In the genomic region with DNA sequence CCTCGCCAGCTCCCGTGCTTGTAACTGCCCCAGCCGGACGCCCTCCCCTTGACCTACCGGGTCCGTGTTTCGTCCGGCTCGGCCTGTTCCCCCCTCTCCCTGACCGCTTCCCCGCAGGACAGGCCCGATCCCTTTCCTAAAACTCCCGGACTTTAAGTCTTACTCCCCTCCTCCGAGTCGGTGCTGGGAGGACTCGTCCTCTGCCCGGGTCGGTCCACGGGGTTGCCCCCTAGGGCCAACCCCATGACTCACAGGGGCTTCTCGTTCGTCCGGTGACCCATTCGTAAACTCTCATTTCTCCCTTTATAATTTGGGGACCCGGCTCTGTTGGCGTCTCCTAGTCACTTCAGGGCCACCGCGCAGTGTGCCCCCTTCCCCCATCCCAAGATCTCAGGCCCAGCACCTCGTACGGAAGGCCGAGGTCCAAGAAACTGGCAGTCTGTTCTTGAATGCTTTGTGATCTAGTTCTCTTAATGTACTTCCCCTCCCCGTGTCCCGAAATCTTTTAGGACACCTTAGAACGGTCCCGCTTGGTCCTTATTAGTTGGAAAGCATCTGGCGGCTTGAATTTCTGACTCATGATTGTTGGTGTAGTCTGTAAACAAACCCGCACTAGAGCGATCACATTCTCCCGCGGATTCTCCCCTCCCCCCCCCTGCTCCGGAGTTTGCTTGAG, we compare ENCODE assay signal across 7 mouse cellular contexts. TPM values are rescaled to one million over a fixed set of nuclear protein-coding genes. Genes with fewer than 3 reads are reported as not detected.
DNase-seq lines count a peak whose midpoint lies in the region; ATAC-seq and TF ChIP-seq lines count a peak whose summit lies in the region.

No protein-coding gene starts in this region.

- under 1% methylated on average over 39 of the region's 40 CpGs for WGBS in embryonic facial prominence, embryonic 11.5 days
- under 1% methylated on average over 40 of the region's 40 CpGs for WGBS in heart, embryonic 15.5 days
- under 1% methylated on average over 40 of the region's 40 CpGs for WGBS in lung, embryonic 14.5 days
- WGBS in neural tube, embryonic 14.5 days, result under 1% methylated on average over 38 of the region's 40 CpGs

- peak; percentile 65 for DNase-seq in CD4-positive helper T cell, adult 2 months (ENCODE audit: low read depth, low spot score)
- DNase-seq in MN1 (ENCODE audit: low spot score), result peak; percentile 63
- DNase-seq in embryonic facial prominence, embryonic 11.5 days (ENCODE audit: low spot score), result peak; percentile 83
- DNase-seq in kidney, postnatal 25 days, result peak; percentile 61 to 64
- peak; percentile 75 for DNase-seq in lung, embryonic 14.5 days

- peak overlapping the region; percentile 95 for H3K27ac ChIP-seq in embryonic facial prominence, embryonic 11.5 days (replicated peaks; ENCODE audit: low read depth, low read length)
- H3K27ac ChIP-seq in heart, embryonic 15.5 days, result peak overlapping the region; percentile 95
- H3K27ac ChIP-seq in lung, embryonic 14.5 days (ENCODE audit: low read depth), result peak overlapping the region; percentile 99
- peak overlapping the region; percentile 88 for H3K27ac ChIP-seq in neural tube, embryonic 14.5 days (ENCODE audit: low read depth, low read length)

- H3K27me3 ChIP-seq in embryonic facial prominence, embryonic 11.5 days (ENCODE audit: control insufficient read depth, insufficient read depth, low read length), result no peaks in the 10 kb centered on the region
- H3K27me3 ChIP-seq in heart, embryonic 15.5 days, result no peaks in the 10 kb centered on the region
- no peaks in the 10 kb centered on the region for H3K27me3 ChIP-seq in lung, embryonic 14.5 days (ENCODE audit: insufficient read depth, low read length)
- H3K27me3 ChIP-seq in neural tube, embryonic 14.5 days (ENCODE audit: control insufficient read depth, insufficient read depth, low read length), result no peaks in the 10 kb centered on the region

- no peaks in the 10 kb centered on the region for H3K9me3 ChIP-seq in embryonic facial prominence, embryonic 11.5 days (replicated peaks; ENCODE audit: control insufficient read depth, low read length)
- no peaks in the 10 kb centered on the region for H3K9me3 ChIP-seq in heart, embryonic 15.5 days (replicated peaks)
- no peaks in the 10 kb centered on the region for H3K9me3 ChIP-seq in lung, embryonic 14.5 days (ENCODE audit: low read depth, low read length)
- no peaks in the 10 kb centered on the region for H3K9me3 ChIP-seq in neural tube, embryonic 14.5 days (ENCODE audit: control insufficient read depth, low read length)

- H3K9ac ChIP-seq in embryonic facial prominence, embryonic 11.5 days (replicated peaks; ENCODE audit: low read length), result peak overlapping the region; percentile 99
- peak overlapping the region; percentile 99 for H3K9ac ChIP-seq in heart, embryonic 15.5 days
- peak overlapping the region; percentile 100 for H3K9ac ChIP-seq in lung, embryonic 14.5 days
- peak overlapping the region; percentile 98 for H3K9ac ChIP-seq in neural tube, embryonic 14.5 days (replicated peaks; ENCODE audit: low read depth, low read length)

- peak; percentile 63 for ATAC-seq in embryonic facial prominence, embryonic 11.5 days (replicated peaks; ENCODE audit: insufficient number of reproducible peaks, low FRiP score, low TSS enrichment, low read depth)
- peak; percentile 47 for ATAC-seq in heart, embryonic 15.5 days (replicated peaks; ENCODE audit: insufficient number of reproducible peaks, insufficient read depth, low FRiP score, low read depth)
- ATAC-seq in lung, embryonic 14.5 days (ENCODE audit: insufficient read depth), result peak; percentile 61
- peak; percentile 69; the same call in 1 of the 2 replicates for ATAC-seq in neural tube, embryonic 14.5 days (ENCODE audit: low read depth)

- no peak for TF ChIP-seq CTCF in lung, embryonic 14.5 days (IDR thresholded peaks at IDR 0.05; ENCODE audit: low read depth)

- H3K36me3 ChIP-seq in embryonic facial prominence, embryonic 11.5 days (replicated peaks; ENCODE audit: control insufficient read depth, insufficient read depth, low read depth, low read length), result peaks cover 3% of the 10 kb centered on the region; the same call in 1 of the 2 replicates
- peaks cover 29% of the 10 kb centered on the region for H3K36me3 ChIP-seq in heart, embryonic 15.5 days
- H3K36me3 ChIP-seq in lung, embryonic 14.5 days (ENCODE audit: insufficient read depth), result peaks cover 34% of the 10 kb centered on the region
- peaks cover 15% of the 10 kb centered on the region; the same call in 1 of the 2 replicates for H3K36me3 ChIP-seq in neural tube, embryonic 14.5 days (ENCODE audit: control insufficient read depth, insufficient read depth, low read length)

- H3K4me1 ChIP-seq in embryonic facial prominence, embryonic 11.5 days (ENCODE audit: control insufficient read depth, insufficient read depth, low read length), result no peaks in the 10 kb centered on the region
- peaks cover 16% of the 10 kb centered on the region for H3K4me1 ChIP-seq in heart, embryonic 15.5 days (replicated peaks)
- H3K4me1 ChIP-seq in lung, embryonic 14.5 days (ENCODE audit: insufficient read depth), result peaks cover 7% of the 10 kb centered on the region; the same call in 1 of the 2 replicates
- peaks cover 7% of the 10 kb centered on the region for H3K4me1 ChIP-seq in neural tube, embryonic 14.5 days (ENCODE audit: control insufficient read depth, insufficient read depth, low read length)

- peak overlapping the region; percentile 30 for H3K4me2 ChIP-seq in embryonic facial prominence, embryonic 11.5 days (ENCODE audit: low read depth, low read length)
- H3K4me2 ChIP-seq in heart, embryonic 15.5 days, result peak overlapping the region; percentile 65
- H3K4me2 ChIP-seq in lung, embryonic 14.5 days, result peak overlapping the region; percentile 85
- peak overlapping the region; percentile 51 for H3K4me2 ChIP-seq in neural tube, embryonic 14.5 days (ENCODE audit: low read depth, low read length)

- H3K4me3 ChIP-seq in embryonic facial prominence, embryonic 11.5 days (ENCODE audit: low read depth, low read length), result peak overlapping the region; percentile 93
- H3K4me3 ChIP-seq in heart, embryonic 15.5 days, result peak overlapping the region; percentile 85
- peak overlapping the region; percentile 98 for H3K4me3 ChIP-seq in lung, embryonic 14.5 days (ENCODE audit: low read depth, low read length)
- peak overlapping the region; percentile 89 for H3K4me3 ChIP-seq in neural tube, embryonic 14.5 days (ENCODE audit: low read depth, low read length)

RNA-seq across cellular contexts. Expression of gene Dcaf8, which starts 0.5 kb away (rescaled TPM):
- 103 and 109 TPM in 2 replicates for polyA plus RNA-seq in embryonic facial prominence, embryonic 11.5 days (2014; fragmentation: Nextera tagmentation; extraction: Ambion mirVana)
- 107 and 118 TPM in 2 replicates for polyA plus RNA-seq in heart, embryonic 15.5 days (2015; fragmentation: Nextera tagmentation; extraction: Ambion mirVana)
- 108 and 111 TPM in 2 replicates for polyA plus RNA-seq in lung, embryonic 14.5 days (2014; fragmentation: Nextera tagmentation; extraction: Ambion mirVana)
- polyA plus RNA-seq in neural tube, embryonic 14.5 days (2014; fragmentation: Nextera tagmentation; extraction: Ambion mirVana), result 72.3 and 86.0 TPM in 2 replicates

RNA-seq across cellular contexts. Expression of gene Pex19, which starts 21.9 kb away (rescaled TPM):
- 153 and 155 TPM in 2 replicates for polyA plus RNA-seq in embryonic facial prominence, embryonic 11.5 days (2014; fragmentation: Nextera tagmentation; extraction: Ambion mirVana)
- polyA plus RNA-seq in heart, embryonic 15.5 days (2015; fragmentation: Nextera tagmentation; extraction: Ambion mirVana), result 123 and 124 TPM in 2 replicates
- polyA plus RNA-seq in lung, embryonic 14.5 days (2014; fragmentation: Nextera tagmentation; extraction: Ambion mirVana), result 110 and 112 TPM in 2 replicates
- polyA plus RNA-seq in neural tube, embryonic 14.5 days (2014; fragmentation: Nextera tagmentation; extraction: Ambion mirVana), result 151 and 156 TPM in 2 replicates

RNA-seq across cellular contexts. Expression of gene Pea15a, which starts 58.2 kb away (rescaled TPM):
- 121 and 123 TPM in 2 replicates for polyA plus RNA-seq in embryonic facial prominence, embryonic 11.5 days (2014; fragmentation: Nextera tagmentation; extraction: Ambion mirVana)
- polyA plus RNA-seq in heart, embryonic 15.5 days (2015; fragmentation: Nextera tagmentation; extraction: Ambion mirVana), result 165 and 179 TPM in 2 replicates
- 128 and 140 TPM in 2 replicates for polyA plus RNA-seq in lung, embryonic 14.5 days (2014; fragmentation: Nextera tagmentation; extraction: Ambion mirVana)
- polyA plus RNA-seq in neural tube, embryonic 14.5 days (2014; fragmentation: Nextera tagmentation; extraction: Ambion mirVana), result 350 and 391 TPM in 2 replicates

Comparison
In these comparisons a context has a peak if more than half of its experiments do, and no peak if none do; other contexts are left out.
1. Peak in every context shown above with its lines: DNase-seq, ATAC-seq, H3K4me3 ChIP-seq and H3K27ac ChIP-seq.
2. H3K4me2 ChIP-seq: peak in every context shown above with its lines; median percentile 85 in lung, embryonic 14.5 days; 65 in heart, embryonic 15.5 days; 51 in neural tube, embryonic 14.5 days; 30 in embryonic facial prominence, embryonic 11.5 days.